In genomic region chr6:142773566-142773965, GRCm38 (mm10) we compare ENCODE assay signal across 23 mouse cellular contexts. TPM values are rescaled to one million over a fixed set of nuclear protein-coding genes. Genes with fewer than 3 reads are reported as not detected.
DNase-seq lines count a peak whose midpoint lies in the region; ATAC-seq and TF ChIP-seq lines count a peak whose summit lies in the region.
"Had no signal": no experiment of that assay in that cellular context is flagged by ENCODE, and none has a peak within 500 bp of the region (broad histone marks: within the 10 kb centered on the region; RNA-seq: fewer than 3 reads in every experiment).

No protein-coding gene starts in this region.

- H3K27me3 ChIP-seq in forebrain, postnatal 0 days (ENCODE audit: insufficient read depth, low read length) = no peaks in the 10 kb centered on the region
- H3K27me3 ChIP-seq in forebrain, embryonic 14.5 days (replicated peaks; ENCODE audit: control insufficient read depth, insufficient read depth, low read length) = no peaks in the 10 kb centered on the region
- H3K27me3 ChIP-seq in liver, adult 2 months (ENCODE audit: control insufficient read depth, insufficient read depth, low read length) = no peaks in the 10 kb centered on the region
- no peaks in the 10 kb centered on the region for H3K27me3 ChIP-seq in liver, embryonic 11.5 days (replicated peaks; ENCODE audit: control insufficient read depth, insufficient read depth, low read length)
- no peaks in the 10 kb centered on the region for H3K27me3 ChIP-seq in CH12.LX (replicated peaks)
- H3K27me3 ChIP-seq in embryonic facial prominence, embryonic 10.5 days (replicated peaks; ENCODE audit: low read depth, poor library complexity, severe bottlenecking) = no peaks in the 10 kb centered on the region; the same call in 1 of the 2 replicates
- H3K27me3 ChIP-seq: embryonic facial prominence, embryonic 13.5 days; hindbrain, embryonic 15.5 days; megakaryocyte, embryonic 14.5 days had no signal

- H3K4me1 ChIP-seq in forebrain, postnatal 0 days (ENCODE audit: insufficient read depth) = no peaks in the 10 kb centered on the region
- H3K4me1 ChIP-seq in forebrain, embryonic 14.5 days (ENCODE audit: control insufficient read depth, insufficient read depth, low read length) = no peaks in the 10 kb centered on the region
- no peaks in the 10 kb centered on the region for H3K4me1 ChIP-seq in liver, adult 2 months (ENCODE audit: control insufficient read depth, insufficient read depth, low read length)
- H3K4me1 ChIP-seq in liver, embryonic 11.5 days (replicated peaks; ENCODE audit: control insufficient read depth, insufficient read depth, low read length) = peaks cover 16% of the 10 kb centered on the region
- H3K4me1 ChIP-seq in CH12.LX (ENCODE audit: control insufficient read depth in 1 of 2, insufficient read depth in 2 of 2) = no peaks in the 10 kb centered on the region
- H3K4me1 ChIP-seq in embryonic facial prominence, embryonic 10.5 days = no peaks in the 10 kb centered on the region
- H3K4me1 ChIP-seq: embryonic facial prominence, embryonic 13.5 days; hindbrain, embryonic 15.5 days had no signal

- H3K4me3 ChIP-seq in forebrain, postnatal 0 days (ENCODE audit: low read depth, low read length) = no peak overlapping the region
- H3K4me3 ChIP-seq in forebrain, embryonic 14.5 days (ENCODE audit: low read depth, low read length) = no peak overlapping the region
- no peak overlapping the region for H3K4me3 ChIP-seq in liver, adult 2 months (ENCODE audit: insufficient read depth, low read depth, low read length)
- no peak overlapping the region for H3K4me3 ChIP-seq in liver, embryonic 11.5 days (ENCODE audit: low read depth, low read length)
- no peak overlapping the region for H3K4me3 ChIP-seq in CH12.LX (replicated peaks in 1 of 3; ENCODE audit: low read depth in 2 of 3, low read length in 2 of 3, poor library complexity in 1 of 3)
- H3K4me3 ChIP-seq in embryonic facial prominence, embryonic 10.5 days = no peak overlapping the region
- H3K4me3 ChIP-seq: embryonic facial prominence, embryonic 13.5 days; forebrain, embryonic 10.5 days; heart, embryonic 10.5 days; hindbrain, embryonic 15.5 days had no signal

- H3K79me2 ChIP-seq in liver, adult 2 months (ENCODE audit: control insufficient read depth, insufficient read depth, low read length) = no peaks in the 10 kb centered on the region
- no peaks in the 10 kb centered on the region for H3K79me2 ChIP-seq in CH12.LX (replicated peaks; ENCODE audit: control insufficient read depth, extremely low read depth, insufficient read depth, poor library complexity, severe bottlenecking)

- ATAC-seq in forebrain, postnatal 0 days = no peak
- ATAC-seq in forebrain, embryonic 14.5 days = no peak; the same call in 1 of the 2 replicates
- ATAC-seq in liver, embryonic 11.5 days (replicated peaks; ENCODE audit: low FRiP score) = no peak
- ATAC-seq: midbrain, embryonic 16.5 days had no signal

- no peak for TF ChIP-seq POLR2A in liver, adult 2 months (IDR thresholded peaks at IDR 0.05; ENCODE audit: extremely low read depth, insufficient read depth, low read length)
- no peak for TF ChIP-seq POLR2A in CH12.LX (IDR thresholded peaks at IDR 0.05; ENCODE audit: low read depth, low read length)

- dilution Hi-C loops in CH12.LX (cut with MboI; ENCODE audit: extremely low pct_ligation_motif_present, extremely low pct_unique_long_range_greater_than_20kb, low sequenced_read_pairs) = no loop called here

- no peak overlapping the region for H3K4me2 ChIP-seq in forebrain, postnatal 0 days (ENCODE audit: low read depth)
- no peak overlapping the region for H3K4me2 ChIP-seq in forebrain, embryonic 14.5 days (ENCODE audit: low read length)
- H3K4me2 ChIP-seq in liver, embryonic 11.5 days = no peak overlapping the region
- no peak overlapping the region for H3K4me2 ChIP-seq in CH12.LX (ENCODE audit: insufficient read depth, low read depth, poor library complexity, severe bottlenecking)
- H3K4me2 ChIP-seq: embryonic facial prominence, embryonic 13.5 days; hindbrain, embryonic 15.5 days had no signal

- peak; percentile 36 for TF ChIP-seq CTCF in forebrain, postnatal 0 days (IDR thresholded peaks at IDR 0.05; ENCODE audit: low read depth)
- peak; percentile 44 for TF ChIP-seq CTCF in liver, adult 2 months (IDR thresholded peaks at IDR 0.05; ENCODE audit: low read depth, low read length)
- 0 out of 4 replicates have a peak, but pooled peaks have one; percentile 15 to 28 for TF ChIP-seq CTCF in CH12.LX (conservative IDR thresholded peaks at IDR 0.05 in 1 of 2, IDR thresholded peaks at IDR 0.05 in 1 of 2; ENCODE audit: low read depth in 2 of 2, low read length in 2 of 2)

- TF ChIP-seq RAD21 in CH12.LX (IDR thresholded peaks at IDR 0.05; ENCODE audit: low read depth, low read length) = no peak; the same call in 1 of the 2 replicates

- no peak overlapping the region for H3K9ac ChIP-seq in forebrain, postnatal 0 days
- H3K9ac ChIP-seq in forebrain, embryonic 14.5 days (ENCODE audit: low read length) = no peak overlapping the region
- no peak overlapping the region for H3K9ac ChIP-seq in liver, adult 2 months (ENCODE audit: low read depth, low read length)
- no peak overlapping the region for H3K9ac ChIP-seq in liver, embryonic 11.5 days (ENCODE audit: low read depth, low read length)
- no peak overlapping the region for H3K9ac ChIP-seq in CH12.LX (ENCODE audit: insufficient read depth, low read depth)
- H3K9ac ChIP-seq: embryonic facial prominence, embryonic 13.5 days; hindbrain, embryonic 15.5 days had no signal

- no peak for TF ChIP-seq EP300 in CH12.LX (IDR thresholded peaks at IDR 0.05; ENCODE audit: low read length)

- H3K36me3 ChIP-seq in forebrain, postnatal 0 days (ENCODE audit: insufficient read depth) = peaks cover 54% of the 10 kb centered on the region
- H3K36me3 ChIP-seq in forebrain, embryonic 14.5 days (ENCODE audit: control insufficient read depth, insufficient read depth, low read length) = peaks cover 79% of the 10 kb centered on the region
- peaks cover 24% of the 10 kb centered on the region for H3K36me3 ChIP-seq in liver, adult 2 months (ENCODE audit: control insufficient read depth, insufficient read depth, low read length)
- H3K36me3 ChIP-seq in liver, embryonic 11.5 days (ENCODE audit: control insufficient read depth, insufficient read depth, low read length) = peaks cover 30% of the 10 kb centered on the region
- peaks cover 49 to 82% of the 10 kb centered on the region in 2 experiments for H3K36me3 ChIP-seq in CH12.LX (replicated peaks in 1 of 2; ENCODE audit: control insufficient read depth in 1 of 2, insufficient read depth in 1 of 2, low read length in 1 of 2)
- peaks cover 76% of the 10 kb centered on the region for H3K36me3 ChIP-seq in embryonic facial prominence, embryonic 10.5 days (replicated peaks)

- H3K27ac ChIP-seq in forebrain, postnatal 0 days (ENCODE audit: low read depth, low read length) = no peak overlapping the region
- no peak overlapping the region for H3K27ac ChIP-seq in forebrain, embryonic 14.5 days (ENCODE audit: low read depth, low read length)
- no peak overlapping the region for H3K27ac ChIP-seq in liver, adult 2 months (replicated peaks; ENCODE audit: insufficient read depth, low read depth, low read length)
- no peak overlapping the region for H3K27ac ChIP-seq in liver, embryonic 11.5 days (ENCODE audit: low read depth, low read length)
- H3K27ac ChIP-seq in CH12.LX (ENCODE audit: insufficient read depth, low read depth) = no peak overlapping the region
- no peak overlapping the region for H3K27ac ChIP-seq in embryonic facial prominence, embryonic 10.5 days (replicated peaks)
- H3K27ac ChIP-seq: embryonic facial prominence, embryonic 13.5 days; forebrain, embryonic 10.5 days; heart, embryonic 10.5 days; hindbrain, embryonic 15.5 days had no signal

- in situ Hi-C loops in CH12.LX (cut with MboI; ENCODE audit: low pct_ligation_motif_present, low pct_unique_long_range_greater_than_20kb, low sequenced_read_pairs) = no loop called here

- WGBS in forebrain, postnatal 0 days = 90% methylated on average over 5 of the region's 5 CpGs
- WGBS in forebrain, embryonic 14.5 days = 93% methylated on average over 5 of the region's 5 CpGs
- WGBS in liver, adult 2 months = 94% methylated on average over 5 of the region's 5 CpGs
- 84% methylated on average over 5 of the region's 5 CpGs for WGBS in liver, embryonic 11.5 days
- WGBS in embryonic facial prominence, embryonic 10.5 days = 93% methylated on average over 5 of the region's 5 CpGs

- no peaks in the 10 kb centered on the region for H3K9me3 ChIP-seq in forebrain, postnatal 0 days (ENCODE audit: low read length)
- no peaks in the 10 kb centered on the region for H3K9me3 ChIP-seq in forebrain, embryonic 14.5 days (replicated peaks; ENCODE audit: control insufficient read depth, low read length)
- H3K9me3 ChIP-seq in liver, embryonic 11.5 days (ENCODE audit: control insufficient read depth, low read length) = no peaks in the 10 kb centered on the region
- H3K9me3 ChIP-seq in CH12.LX (replicated peaks; ENCODE audit: low read length) = no peaks in the 10 kb centered on the region
- no peaks in the 10 kb centered on the region for H3K9me3 ChIP-seq in embryonic facial prominence, embryonic 10.5 days
- H3K9me3 ChIP-seq: embryonic facial prominence, embryonic 13.5 days; forebrain, embryonic 10.5 days; heart, embryonic 10.5 days; hindbrain, embryonic 15.5 days; megakaryocyte, embryonic 14.5 days had no signal

- no peak for DNase-seq in forebrain, postnatal 0 days
- no peak for DNase-seq in forebrain, embryonic 14.5 days (ENCODE audit: low spot score)
- DNase-seq in liver, adult 2 months (ENCODE audit: extremely low read depth, low read depth, low spot score) = no peak
- no peak for DNase-seq in liver, embryonic 11.5 days (ENCODE audit: low spot score)
- DNase-seq in CH12.LX (ENCODE audit: extremely low read depth) (no peak), R1 (ENCODE audit: low read depth, low spot score) (peak; percentile 76)
- no peak for DNase-seq in embryonic facial prominence, embryonic 10.5 days (ENCODE audit: low spot score)
- no peak for DNase-seq in frontal cortex, postnatal 25 days (ENCODE audit: low spot score in 2 of 2)
- DNase-seq: adrenal gland, adult 2 months; cerebellum, adult 18-20 months; gastrocnemius, postnatal 36 days; kidney, adult 9 months; lung, adult 18-20 months had no signal

RNA-seq across cellular contexts. Expression of gene Cmas, which starts 17.1 kb away (rescaled TPM):
- 132 and 134 TPM in 2 replicates for total RNA-seq in forebrain, postnatal 0 days (2014; rRNA removed)
- 147 and 178 TPM in 2 replicates for polyA plus RNA-seq in forebrain, postnatal 0 days (2015; fragmentation: Nextera tagmentation; extraction: Ambion mirVana)
- polyA plus RNA-seq in forebrain, embryonic 14.5 days (2014; fragmentation: Nextera tagmentation; extraction: Ambion mirVana) = 159 and 173 TPM in 2 replicates
- total RNA-seq in liver, adult 2 months (2014; rRNA removed) = 36.8 and 40.1 TPM in 2 replicates
- 14.1 and 17.7 TPM in 2 replicates for polyA plus RNA-seq in liver, adult 2 months (2012; rRNA removed)
- 93.0 and 102 TPM in 2 replicates for polyA plus RNA-seq in liver, embryonic 11.5 days (2014; fragmentation: Nextera tagmentation; extraction: Ambion mirVana)
- 37.3 and 39.5 TPM in 2 replicates for total RNA-seq in CH12.LX (2012; rRNA removed)
- total RNA-seq in CH12.LX (2014; rRNA removed) = 62.4 and 66.7 TPM in 2 replicates
- 63.9 and 65.7 TPM in 2 replicates for polyA plus RNA-seq in CH12.LX (2012; ENCODE audit: insufficient read length, low read depth)
- 65.6 and 68.3 TPM in 2 replicates for polyA plus RNA-seq in embryonic facial prominence, embryonic 10.5 days (2016; fragmentation: Nextera tagmentation; extraction: Ambion mirVana)

RNA-seq across cellular contexts. Expression of gene Sult6b2, which starts 30.7 kb away (rescaled TPM):
- 0.05 and 0.15 TPM in 2 replicates for total RNA-seq in forebrain, postnatal 0 days (2014; rRNA removed)
- 0.12 and 0.24 TPM in 2 replicates for polyA plus RNA-seq in forebrain, postnatal 0 days (2015; fragmentation: Nextera tagmentation; extraction: Ambion mirVana)
- polyA plus RNA-seq in forebrain, embryonic 14.5 days (2014; fragmentation: Nextera tagmentation; extraction: Ambion mirVana) = 0.18 TPM in 1 of 2 replicates, not detected in the other
- not detected in 2 replicates for total RNA-seq in liver, adult 2 months (2014; rRNA removed)
- not detected in 2 replicates for polyA plus RNA-seq in liver, adult 2 months (2012; rRNA removed)
- 0.07 TPM in 1 of 2 replicates, not detected in the other for polyA plus RNA-seq in liver, embryonic 11.5 days (2014; fragmentation: Nextera tagmentation; extraction: Ambion mirVana)
- total RNA-seq in CH12.LX (2012; rRNA removed) (0.08 and 0.25 TPM in 2 replicates), CH12.LX (2014; rRNA removed) (0.49 and 0.54 TPM in 2 replicates)
- 1.1 and 1.8 TPM in 2 replicates for polyA plus RNA-seq in CH12.LX (2012; ENCODE audit: insufficient read length, low read depth)
- not detected in 2 replicates for polyA plus RNA-seq in embryonic facial prominence, embryonic 10.5 days (2016; fragmentation: Nextera tagmentation; extraction: Ambion mirVana)
- total RNA-seq: adrenal gland, adult 2 months; common myeloid progenitor, adult 5-6 weeks; gastrocnemius, postnatal 36 days; left cerebral cortex, adult 18-20 months had no signal
- polyA plus RNA-seq: adrenal gland, adult 2 months; embryonic facial prominence, embryonic 13.5 days; heart, embryonic 10.5 days; hindbrain, embryonic 15.5 days; limb, embryonic 11.5 days; stomach, embryonic 14.5 days had no signal
